Mouse (Mus musculus) left cerebral cortex, postnatal 4 days (tissue): ENCODE data around the gene 3110082I17Rik. TPM values are rescaled to one million over a fixed set of nuclear protein-coding genes. Genes with fewer than 3 reads are reported as not detected.
"Not testable (repeated sequence)": the region's sequence is repeated elsewhere in the genome, so short reads cannot be mapped to it uniquely, and the experiment has no call there.

Experiments
- DNase-seq: peaks from one replicate; pipeline ENCODE4 v3.0.0-alpha.2; 2022
- intact Hi-C: fragments of 180-260 bp; cut with DNase I; formaldehyde crosslinking; loops from one replicate; pipeline ENCODE4 v1.15.1; 2025
- total RNA-seq, 2 experiments: library from RNA; stranded (reverse); gene quantifications; 2 replicates each; pipeline ENCODE4 v1.2.3; 2021

Gene 3110082I17Rik
- total RNA-seq, 2 experiments from 2014 or later = 18.0 to 19.2 TPM

DNA sequence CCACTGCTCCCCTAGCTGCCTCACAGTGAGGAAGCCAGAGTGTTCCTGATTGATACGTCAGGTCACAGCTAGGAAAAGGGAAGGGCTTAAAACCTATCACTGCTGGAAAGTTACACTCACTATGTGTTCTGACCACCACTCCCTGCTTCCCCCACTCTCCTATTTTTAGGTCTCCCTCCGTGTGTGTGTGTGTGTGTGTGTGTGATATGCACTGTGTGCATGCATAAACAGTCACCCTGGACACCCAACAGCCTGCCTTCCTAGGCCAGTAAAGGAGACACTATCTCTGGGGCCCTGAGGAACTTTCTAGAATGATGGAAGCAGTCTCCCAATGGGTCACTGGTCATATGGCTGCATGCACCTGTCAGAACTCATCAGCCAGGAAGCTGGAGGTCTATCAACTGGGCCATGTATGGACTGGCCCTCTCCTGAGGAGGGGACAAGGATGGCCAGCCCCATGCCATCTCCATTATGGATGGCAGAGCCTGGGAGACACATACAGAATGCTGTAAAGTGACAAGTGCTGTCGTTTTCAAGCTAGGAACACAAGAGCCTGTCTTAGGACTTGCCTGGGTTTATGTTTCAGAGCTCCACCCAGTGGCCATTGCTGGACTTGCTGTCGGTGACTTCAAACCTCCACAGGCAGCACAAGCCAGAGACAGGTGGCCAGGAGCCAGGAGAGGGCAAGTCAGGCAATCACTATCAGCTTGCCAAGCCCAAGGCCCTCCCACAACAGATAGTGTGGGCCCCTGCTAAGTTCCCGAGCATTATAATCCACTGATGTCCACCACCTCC lies 62.2 kb downstream of the 3110082I17Rik start:
- DNase-seq = peak; percentile 99
- intact Hi-C loops = no loop called here

DNA sequence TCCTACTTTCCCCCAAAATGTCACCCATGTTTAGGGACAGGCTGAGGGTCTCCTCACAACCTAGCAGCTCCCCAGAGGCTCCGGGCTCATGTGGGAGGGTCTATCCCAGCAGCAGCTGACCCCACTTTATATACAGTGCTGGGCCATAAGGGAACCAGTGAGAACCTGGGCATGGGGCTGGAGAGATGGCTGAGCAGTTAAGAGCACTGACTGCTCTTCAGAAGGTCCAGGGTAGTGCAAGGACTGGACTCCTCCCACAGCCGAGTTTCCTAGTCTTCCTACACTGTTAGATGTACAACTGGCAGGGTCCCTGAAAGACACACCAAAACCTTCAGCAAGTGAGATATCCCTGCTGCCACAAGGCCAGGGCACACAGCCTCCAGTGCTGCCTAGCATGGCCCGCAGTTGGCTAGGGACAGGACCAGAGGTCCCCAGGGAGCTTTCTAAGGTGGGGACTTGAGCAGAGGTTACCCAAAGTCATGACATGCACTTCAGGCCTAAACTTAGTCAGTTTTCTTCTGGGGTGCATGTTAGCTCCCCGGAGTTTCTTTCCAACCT lies 62.9 kb downstream of the 3110082I17Rik start:
- intact Hi-C loops = no loop called here
- no peak for DNase-seq

DNA sequence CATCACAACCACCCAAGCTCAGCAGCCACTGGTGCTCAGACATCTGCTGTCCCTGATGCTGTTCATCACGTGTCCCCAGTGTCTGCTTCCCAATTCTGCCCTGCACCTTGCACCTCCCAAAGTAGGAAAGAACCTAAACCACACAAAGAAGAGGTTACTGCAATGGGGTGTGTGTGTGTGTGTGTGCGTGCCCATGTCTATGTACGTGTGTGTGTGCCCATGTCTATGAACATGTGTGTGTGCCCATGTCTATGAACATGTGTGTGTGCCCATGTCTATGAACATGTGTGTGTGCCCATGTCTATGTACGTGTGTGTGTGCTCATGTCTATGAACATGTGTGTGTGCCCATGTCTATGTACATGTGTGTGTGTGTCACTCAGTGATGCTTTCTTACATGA lies 64.8 kb downstream of the 3110082I17Rik start:
- intact Hi-C loops = no loop called here

DNA sequence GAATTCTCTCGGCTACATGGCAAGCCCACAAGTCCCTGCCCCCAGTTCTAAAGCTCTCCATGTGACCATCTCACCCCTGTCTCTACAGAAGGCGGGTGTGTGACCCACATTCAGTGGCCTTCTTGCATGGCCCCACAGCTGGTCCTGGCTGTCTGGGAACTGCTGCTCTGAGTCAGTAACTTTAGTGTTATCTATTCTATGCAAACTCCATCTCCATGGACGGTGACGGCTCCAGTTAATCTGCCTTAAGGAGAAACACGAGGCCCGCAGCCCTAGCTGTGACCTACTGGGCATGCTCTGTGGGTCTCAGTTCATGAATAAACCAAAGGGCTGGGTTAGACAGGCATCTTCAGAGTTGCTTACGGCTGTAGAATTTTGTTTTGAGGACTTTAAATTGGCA lies 65.9 kb downstream of the 3110082I17Rik start:
- DNase-seq = no peak
- intact Hi-C loops = no loop called here

More for the DNA sequence above, 64.8 kb downstream of the 3110082I17Rik start:
- DNase-seq = no peak

DNA sequence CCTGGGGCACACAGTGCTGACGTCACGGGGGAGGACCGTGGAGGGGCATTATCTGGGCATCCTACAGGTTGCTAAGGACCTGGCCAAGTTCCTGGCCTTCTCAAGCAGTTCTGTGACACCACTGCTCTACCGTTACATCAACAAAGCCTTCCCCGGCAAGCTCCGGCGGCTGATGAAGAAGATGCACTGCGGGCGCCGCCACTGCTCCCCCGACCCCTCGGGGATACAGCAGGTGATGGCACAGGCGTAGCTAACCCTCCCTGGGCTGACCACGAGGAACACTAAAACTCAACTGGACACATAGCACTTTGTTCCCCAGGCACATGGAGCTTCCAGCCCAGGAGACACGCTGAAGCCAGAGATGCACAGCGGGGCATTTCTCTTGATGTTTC lies 67.1 kb downstream of the 3110082I17Rik start:
- intact Hi-C loops = no loop called here
- DNase-seq = no peak

DNA sequence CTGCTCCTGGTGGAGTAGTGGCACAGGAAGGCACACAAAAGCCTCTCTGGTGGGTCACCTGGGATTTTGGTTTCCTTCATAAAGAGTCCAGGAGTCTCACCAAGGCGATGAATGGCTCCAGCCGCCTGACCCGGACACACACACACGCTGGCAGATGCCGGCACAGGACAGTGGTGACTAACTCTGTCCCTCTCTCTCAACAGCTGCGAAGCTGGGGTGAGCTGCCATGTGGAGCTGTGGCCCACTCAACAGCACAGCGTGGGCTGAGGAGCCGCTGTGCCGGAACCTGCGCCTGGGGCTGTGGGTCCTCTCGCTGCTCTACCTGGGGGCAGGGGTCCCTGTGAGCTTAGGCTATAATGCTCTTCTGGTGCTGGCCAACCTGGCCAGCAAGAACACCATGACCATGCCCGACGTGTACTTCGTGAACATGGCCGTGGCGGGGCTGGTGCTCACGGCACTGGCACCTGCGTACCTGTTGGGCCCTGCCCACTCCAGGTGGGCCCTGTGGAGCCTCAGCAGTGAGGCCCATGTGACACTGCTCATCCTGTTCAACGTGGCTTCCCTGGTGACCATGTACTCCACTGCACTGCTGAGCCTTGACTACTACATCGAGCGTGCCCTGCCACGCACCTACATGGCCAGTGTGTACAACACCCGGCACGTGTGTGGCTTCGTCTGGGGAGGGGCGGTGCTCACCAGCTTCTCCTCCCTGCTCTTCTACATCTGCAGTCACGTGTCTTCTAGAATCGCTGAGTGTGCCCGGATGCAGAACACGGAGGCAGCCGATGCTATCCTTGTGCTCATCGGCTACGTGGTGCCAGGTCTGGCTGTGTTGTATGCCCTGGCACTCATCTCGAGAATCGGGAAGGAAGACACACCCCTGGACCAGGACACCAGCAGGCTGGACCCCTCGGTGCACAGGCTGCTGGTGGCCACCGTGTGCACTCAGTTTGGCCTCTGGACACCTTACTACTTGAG lies 67.8 kb downstream of the 3110082I17Rik start:
- intact Hi-C loops = no loop called here
- DNase-seq = no peak

DNA sequence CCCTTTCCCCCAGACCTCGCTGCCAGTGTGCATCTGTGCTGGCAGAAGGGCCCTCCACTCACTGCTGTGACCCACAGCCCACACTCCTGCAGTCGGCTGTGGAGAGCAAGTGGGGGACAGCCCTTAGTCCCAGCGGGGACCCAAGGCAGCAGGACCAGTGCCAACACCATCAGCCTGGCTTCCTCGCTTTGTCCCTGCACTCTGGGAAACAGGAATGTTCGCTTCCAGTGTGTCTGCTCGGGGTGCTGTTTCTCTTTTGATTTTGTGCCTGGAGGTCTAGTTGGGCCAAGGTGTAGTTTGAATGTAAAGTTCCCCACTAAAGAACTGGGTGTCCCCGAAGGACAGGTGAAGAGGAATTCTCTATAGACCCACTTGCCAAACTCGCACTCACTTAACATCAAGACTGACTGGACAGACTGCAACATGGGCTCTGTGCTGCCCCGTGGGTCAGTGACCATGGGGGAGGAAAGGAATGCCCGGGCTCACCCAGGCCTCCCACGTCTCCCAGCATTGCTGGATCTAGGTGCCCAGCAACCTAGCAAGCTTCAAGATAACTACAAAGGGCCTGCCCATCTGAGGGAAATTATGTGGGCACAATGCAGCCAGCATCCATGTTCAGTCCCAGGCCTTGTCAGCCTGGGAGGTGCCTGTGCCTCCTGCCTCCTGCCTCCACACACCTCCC lies 68.9 kb downstream of the 3110082I17Rik start:
- intact Hi-C loops = no loop called here
- DNase-seq = peak; percentile 76

DNA sequence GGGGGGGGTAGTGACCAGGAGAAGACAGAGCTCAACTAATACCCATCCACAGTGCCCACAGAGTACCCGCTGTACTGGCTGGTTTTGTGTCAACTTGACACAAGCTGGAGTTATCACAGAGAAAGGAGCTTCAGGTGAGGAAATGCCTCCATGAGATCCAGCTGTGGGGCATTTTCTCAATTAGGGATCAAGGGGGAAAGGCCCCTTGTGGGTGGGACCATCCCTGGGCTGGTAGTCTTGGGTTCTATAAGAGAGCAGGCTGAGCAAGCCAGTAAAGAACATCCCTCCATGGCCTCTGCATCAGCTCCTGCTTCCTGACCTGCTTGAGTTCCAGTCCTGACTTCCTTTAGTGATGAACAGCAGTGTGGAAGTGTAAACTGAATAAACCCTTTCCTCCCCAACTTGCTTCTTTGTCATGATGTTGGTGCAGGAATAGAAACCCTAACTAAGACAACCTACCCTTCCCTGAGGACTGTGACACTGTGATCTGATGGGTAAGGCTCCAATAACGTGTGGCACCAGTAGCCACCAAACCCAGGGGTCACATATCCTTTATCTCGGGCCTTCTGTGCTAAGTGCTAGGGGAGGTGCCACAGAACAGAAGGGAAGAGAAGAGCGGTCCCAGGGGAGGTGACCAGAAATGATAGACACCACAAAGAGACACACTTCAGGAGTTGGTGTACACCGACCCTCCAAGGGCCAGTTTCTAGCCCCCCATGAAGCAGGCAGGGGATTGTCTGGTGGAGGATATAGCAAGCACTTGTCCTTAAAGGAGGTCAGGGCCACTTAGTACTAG lies 69.8 kb downstream of the 3110082I17Rik start:
- intact Hi-C loops, DNase-seq: not testable (repeated sequence)

DNA sequence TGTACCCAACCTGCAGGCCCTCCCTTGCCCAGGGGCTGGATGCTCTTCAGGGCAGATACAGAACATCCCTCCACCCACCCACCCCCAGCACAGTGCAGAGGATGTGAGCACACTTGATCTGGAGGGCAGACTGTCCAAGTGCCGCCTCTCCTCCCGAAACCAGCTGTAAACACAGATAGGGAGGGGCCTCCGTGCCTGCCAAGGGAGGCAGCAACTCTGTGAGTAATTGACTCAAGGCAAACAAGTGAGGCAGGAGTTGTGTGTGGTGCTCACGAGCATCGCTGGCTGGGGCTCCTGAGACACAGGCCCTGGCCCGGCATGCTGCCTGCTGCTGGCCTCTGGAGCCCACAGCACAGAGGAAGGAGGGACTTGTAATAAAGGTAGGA lies 70.7 kb downstream of the 3110082I17Rik start:
- DNase-seq = peak; percentile 57
- intact Hi-C loops = no loop called here

DNA sequence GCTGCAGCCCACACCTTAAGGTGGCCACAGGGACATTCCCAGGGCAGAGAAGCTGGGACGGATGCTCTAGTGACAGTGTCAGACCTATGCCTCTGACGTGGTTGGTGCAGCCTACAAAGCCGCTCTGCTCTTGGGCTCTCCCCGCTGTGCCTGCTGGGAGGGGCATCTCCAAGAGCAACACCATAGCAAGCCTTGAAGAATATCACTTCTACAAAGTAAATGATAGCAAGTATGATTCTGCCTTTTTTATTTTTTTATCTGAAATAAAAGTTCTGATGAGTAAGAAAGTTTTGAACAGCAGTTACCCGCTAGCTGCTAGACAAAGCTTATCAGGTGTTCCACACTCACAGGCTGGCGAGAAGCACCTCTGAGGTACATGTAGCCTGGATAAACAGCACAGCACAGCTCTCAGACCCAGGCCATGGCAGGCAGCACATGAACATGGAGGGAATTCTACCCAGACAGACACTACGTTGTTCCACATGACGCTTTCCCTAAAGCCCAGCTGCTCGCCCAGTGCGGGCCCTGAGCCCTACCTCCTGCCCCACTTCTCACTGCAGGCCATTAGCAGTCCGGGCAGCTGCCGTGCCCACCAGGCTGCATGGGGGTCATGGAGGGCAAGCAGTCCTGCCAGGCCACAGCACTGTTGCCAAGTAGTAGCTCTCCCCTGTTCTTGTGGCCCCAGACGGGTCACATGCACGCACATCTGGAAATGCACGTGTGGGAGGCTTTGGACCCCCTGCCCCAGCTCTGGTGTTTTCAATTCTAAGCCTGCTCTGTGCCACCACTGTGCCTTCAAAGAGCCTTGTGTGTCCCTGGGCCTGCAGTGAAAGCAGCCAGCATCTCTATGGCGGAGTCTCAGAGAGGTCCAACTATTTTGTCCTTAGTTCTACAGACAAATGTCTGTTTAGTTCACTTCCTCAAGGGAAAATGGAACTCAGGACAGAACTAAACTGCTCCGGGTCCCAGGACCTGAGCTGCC lies 71.3 kb downstream of the 3110082I17Rik start:
- peak; percentile 44 for DNase-seq
- intact Hi-C loops = no loop called here

DNA sequence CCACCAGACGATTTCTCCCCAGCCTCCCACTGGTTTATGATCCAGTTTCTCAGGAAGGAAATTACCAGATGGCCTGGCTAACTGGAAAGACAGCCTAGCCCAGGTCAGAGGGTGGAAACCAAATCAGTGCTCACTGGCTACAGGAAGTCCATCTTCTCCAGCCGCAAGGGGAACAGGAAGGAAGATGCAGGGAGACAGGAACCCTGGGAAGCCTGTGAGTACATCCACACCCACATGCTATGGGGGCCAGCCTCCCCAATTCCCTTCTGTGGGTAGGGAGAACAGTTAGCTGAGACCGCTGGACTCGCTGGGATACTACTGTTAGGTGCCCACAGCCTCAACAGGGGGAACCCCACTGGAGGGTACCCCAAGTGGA lies 72.1 kb downstream of the 3110082I17Rik start:
- no peak for DNase-seq
- intact Hi-C loops = no loop called here

DNA sequence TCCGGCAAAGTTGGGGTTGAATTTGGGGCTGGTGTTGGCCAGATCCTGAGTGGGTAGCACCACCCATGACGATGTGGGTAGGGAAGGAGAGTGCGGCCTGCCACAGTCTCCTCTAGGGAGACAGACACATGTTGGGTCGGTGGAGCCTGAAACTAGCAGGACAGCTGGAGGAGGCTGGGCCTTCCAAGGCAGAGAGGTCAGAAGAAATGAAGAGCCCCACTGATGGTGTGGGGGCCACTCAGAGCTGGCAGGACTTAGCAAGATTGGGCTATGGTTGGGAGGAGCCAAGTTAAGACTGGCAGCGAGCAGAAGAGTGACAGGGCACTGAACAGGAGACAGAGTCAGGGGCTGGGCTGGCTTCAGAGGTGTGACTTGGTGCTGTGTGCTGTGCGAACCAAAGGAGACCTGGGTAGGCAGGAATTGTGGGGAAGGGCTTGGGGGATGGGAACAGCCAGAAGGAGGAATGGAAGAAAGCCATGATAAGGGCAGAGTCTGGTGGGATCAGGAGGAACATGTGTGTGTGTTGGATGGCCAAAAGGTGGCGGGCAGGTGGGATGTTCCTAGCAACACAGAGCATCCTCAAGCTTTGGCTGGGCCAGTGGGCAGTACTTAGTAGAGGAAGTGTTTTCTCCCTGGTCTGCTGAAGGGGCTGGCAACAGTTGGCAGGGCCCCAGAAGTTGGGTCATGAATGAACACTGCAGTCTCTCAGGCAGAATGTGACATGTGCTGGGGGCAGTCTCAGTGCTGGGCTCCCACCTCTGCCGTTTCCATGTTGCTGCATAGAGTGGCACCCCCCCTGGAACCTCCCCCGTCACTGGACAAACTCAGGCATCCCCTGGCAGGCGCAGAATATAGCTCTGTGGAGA lies 72.8 kb downstream of the 3110082I17Rik start:
- intact Hi-C loops = no loop called here
- DNase-seq = peak; percentile 77

DNA sequence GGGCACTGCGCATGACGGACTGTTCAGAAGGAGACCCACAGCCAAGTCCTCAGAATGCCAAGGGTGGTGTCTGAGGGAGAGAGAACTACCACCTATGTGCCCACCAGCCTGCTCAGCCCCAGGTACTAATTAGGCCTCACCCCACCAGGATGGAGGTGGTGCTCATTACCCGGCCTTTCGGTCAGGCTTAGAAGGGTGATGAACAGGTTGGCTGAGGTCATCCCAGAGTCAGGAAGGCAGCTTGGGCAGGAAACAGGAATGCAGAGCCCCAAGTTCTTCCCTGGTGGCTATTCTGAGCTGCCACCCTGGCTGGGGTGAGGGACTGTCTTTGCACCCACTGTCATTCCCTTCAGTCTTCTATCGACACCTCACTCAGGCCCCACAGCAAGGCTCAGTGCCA lies 74.3 kb downstream of the 3110082I17Rik start:
- no peak for DNase-seq
- intact Hi-C loops = no loop called here

DNA sequence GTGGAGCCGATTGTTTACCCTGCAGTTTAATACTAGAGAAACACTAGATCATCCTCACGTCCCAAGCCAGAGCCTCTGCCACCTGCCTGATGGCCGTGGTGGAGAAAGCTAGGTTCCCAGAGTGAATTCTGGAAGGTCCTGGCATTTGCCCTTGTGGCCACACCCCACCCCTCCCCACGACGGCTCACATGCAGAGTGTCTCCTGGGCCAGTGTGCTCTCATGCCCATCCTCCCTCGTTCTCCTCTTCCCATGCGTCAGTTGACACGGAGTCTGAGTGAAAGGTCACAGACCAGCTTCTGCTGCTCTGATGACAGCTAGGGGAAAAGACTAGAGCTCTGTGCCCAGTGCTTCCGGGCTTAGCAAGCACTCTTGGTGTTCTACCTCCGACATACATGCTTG lies 75.8 kb downstream of the 3110082I17Rik start:
- intact Hi-C loops = no loop called here
- no peak for DNase-seq

DNA sequence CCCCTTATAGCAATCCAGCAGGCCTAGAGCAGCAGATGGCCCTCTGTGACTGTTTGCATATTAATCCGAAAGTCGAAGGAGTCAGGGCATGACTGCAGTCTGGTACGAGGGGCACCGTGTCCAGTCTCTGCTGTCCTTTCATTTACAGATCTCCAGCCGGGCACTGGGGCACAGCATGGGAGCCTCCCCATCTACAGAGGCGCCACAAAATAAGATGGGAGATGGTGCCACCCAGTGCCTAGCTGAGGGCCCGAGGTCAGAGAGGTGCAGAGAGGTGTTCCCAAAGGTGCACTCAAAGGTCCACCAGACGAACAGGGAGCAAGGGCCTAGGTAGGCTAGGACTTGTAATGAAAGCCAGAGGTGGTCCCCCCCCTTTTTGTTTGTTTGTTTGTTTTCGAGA lies 77.1 kb downstream of the 3110082I17Rik start:
- DNase-seq = no peak
- intact Hi-C loops = no loop called here

DNA sequence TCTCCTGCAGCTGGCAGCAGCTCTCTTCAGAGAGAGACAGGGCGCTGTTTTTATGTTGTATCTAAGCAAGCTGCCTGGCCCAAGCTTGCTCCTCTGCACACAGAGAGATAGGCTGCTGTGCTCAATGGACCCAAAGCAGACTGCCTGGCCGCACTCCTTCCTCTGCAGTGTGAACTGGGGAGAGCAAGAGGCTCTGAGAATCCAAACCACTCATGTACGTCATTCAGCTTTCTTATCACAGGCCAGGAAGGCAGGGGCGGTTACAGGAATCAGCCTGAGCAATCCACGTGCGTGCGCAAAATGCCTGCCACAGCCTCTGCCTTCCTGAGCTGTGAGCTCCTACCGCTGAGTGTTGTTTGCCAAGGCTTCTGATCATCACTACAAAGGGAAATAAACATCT lies 77.6 kb downstream of the 3110082I17Rik start:
- intact Hi-C loops = no loop called here

DNA sequence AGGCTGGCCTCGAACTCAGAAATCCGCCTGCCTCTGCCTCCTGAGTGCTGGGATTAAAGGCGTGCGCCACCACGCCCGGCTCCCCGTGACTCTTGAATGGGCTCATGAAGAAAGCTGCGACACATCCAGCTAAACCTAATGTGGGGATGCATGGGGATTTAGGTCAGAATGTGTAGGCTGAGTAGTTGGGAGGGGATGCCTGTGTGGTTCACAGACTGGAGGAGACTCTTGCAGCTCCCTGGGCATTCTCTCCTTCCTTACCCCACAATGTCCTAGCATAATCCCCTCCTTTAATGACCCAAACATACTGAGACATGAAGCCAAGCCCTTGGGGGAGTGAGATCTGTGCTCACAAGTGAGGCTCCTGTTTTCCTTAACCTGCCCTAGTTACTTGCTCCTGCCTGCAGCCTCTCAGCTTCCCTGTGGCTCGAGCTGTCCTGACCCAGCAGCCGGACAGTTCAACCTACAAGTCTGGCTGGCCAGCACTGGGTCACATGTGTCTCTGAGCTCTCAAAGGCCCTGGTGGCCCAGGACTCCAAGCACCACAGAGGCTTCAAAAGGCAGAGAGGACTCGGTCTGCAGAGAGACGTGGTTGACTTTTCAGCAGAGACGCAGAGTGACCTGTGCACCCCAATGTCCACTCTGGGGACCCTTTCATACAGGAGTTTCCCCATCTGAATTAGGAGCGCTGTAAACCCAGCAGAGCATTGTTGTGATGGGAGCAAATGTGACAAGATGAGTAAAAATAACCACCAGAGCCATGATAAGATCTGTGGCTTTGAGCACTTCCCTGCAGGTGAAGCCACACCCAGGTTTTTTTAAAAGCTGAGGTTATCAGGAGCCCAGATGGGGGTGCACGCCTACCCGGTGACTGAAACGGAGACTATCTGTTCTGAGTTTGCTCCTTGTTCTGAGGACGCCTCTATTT lies 78.5 kb downstream of the 3110082I17Rik start:
- intact Hi-C loops = no loop called here
- DNase-seq = no peak

More for the DNA sequence above, 77.6 kb downstream of the 3110082I17Rik start:
- DNase-seq = no peak
